Mouse (Mus musculus): ENCODE data around the gene Kdm5c. TPM values are rescaled to one million over a fixed set of nuclear protein-coding genes. Genes with fewer than 3 reads are reported as not detected.
"Not testable (repeated sequence)": the region's sequence is repeated elsewhere in the genome, so short reads cannot be mapped to it uniquely, and the experiment has no call there.

The Kdm5c gene
- total RNA-seq (2021) = 10 to 100 TPM; 29.7 to 55.0 TPM

DNA sequence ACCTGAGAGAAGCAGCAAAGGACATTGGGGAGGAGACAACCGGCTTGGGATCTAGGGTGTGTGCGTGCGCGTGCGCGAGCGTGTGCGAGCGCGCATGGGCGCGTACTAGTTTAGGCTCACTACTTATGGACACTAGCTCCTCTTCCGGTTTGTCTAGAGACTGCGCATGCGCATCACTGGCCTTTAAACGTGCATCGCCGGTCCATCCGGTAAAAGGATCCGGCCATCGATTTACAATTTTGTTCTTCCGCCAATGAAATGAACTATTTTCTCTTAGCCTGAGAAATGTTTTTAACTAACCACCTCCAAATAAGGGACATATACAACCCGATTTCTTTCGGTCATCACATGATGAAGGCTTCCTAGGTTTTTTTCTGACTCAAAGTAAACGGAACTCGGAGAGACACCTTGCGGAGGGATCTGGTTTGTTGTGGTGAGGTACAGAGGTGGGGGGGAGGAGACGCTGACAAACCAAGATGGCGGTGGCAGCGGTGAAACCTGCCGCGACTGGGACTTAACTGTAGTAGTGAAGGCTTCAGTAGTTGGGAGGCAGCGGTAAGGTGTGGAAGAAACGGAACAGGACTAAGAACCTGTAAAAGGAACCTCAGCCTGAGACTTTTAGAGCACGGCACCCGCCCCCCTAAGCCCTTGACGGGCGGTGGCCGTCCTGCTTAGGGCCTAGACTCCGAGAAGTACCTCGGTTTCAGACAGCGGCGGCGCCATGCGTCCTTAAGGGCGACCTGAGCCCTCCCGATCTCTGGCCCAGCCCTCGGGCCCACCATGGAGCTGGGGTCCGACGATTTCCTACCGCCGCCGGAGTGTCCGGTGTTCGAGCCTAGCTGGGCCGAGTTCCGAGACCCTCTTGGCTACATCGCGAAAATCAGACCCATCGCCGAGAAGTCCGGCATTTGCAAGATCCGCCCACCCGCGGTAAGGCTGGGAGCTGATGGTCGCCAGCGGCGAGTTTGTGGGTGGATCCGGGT lies at the start of gene Kdm5c:
Gene Kdm5c (plus strand): TSS at position 240 of the 983 bp plus-strand sequence.
- DNase-seq (ENCODE audit: low spot score) = peak; percentile 97
- intact Hi-C loops (cut with DNase I) = no loop called here

DNA sequence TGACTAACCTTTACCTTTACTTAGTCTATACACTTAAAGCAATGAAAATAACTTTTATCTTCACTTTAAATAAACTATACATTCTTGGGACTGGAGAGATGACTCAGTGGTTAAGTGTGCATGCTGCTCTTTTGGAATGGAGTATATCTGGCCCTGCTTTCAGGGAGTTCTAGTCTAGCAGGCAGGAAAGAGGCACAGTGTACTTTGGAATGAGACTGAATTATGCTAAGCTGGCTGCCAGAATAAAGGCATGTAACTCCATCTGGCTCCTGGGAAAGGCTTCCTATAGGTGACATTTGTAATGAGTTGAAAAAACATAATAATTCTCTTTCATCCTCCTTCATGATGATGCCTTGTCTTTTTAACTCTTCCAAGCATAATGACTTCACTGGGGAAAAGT lies 45.7 kb upstream of the Kdm5c start:
- no peak for DNase-seq (ENCODE audit: low spot score)
- intact Hi-C loops (cut with DNase I) = no loop called here

DNA sequence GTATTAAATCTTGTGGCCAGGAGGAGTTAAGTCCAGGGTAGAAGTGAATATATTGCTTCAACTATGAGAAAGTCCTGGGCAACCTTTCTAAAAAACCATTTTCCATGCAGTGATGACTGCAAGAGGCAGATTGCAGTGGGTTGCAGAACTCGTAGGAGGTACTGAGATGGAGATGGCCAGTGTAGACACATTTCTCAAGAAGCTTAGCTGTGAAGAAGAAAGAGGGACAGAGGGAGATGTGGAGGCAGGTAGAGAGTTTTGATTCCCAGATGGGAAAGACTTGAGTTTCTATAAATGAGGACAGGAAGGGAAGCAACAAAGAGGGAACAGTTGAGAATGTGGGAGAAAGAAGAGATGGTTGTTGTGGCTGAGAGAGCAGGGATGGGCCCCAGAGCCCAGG lies 41.6 kb upstream of the Kdm5c start:
- intact Hi-C loops (cut with DNase I) = no loop called here
- no peak for DNase-seq (ENCODE audit: low spot score)

DNA sequence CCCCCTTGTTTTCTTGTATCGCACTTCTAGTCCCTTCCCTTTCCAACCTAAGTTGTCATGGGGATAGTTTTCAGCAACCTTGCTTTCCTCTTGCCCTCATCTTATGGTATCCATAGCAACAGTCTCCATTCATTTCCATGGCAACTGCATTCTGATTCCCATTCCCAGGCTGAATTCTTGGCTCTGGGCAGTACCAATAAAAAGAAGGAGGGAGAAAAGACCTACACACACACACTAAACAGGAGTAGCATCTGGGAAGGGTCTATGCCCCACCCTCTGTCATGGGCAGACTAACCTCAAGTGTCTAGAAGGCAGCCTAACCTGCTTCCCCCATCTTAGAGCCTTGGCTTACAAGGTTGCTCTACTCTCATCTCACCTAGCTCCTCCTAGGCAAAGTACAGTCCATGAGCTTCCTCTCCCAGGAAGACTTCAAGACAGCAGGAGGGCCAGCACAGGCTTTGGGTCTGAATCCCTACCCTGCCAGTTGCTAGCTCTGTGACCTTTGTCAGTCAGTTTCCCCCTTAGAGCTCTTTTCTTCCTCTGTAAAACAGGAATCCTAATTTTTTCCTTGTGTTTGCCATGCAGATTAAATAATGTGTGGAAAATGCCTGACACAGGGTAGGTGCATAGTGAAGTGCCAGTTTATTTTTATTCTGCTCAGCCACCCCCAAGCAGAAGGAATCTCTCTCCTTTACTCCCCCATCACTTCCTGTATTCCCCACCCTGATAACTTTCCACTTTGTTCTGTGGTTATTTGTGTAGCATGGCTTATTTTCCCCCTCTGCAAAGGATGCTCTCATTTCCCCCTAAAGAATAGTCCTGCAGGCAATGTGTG lies 34.8 kb upstream of the Kdm5c start:
- intact Hi-C loops (cut with DNase I) = no loop called here
- no peak for DNase-seq (ENCODE audit: low spot score)

- DNase-seq (ENCODE audit: low spot score) = no peak
- intact Hi-C loops (cut with DNase I) = no loop called here
Measured at GRCm38 (mm10) chrX:152201737-152202421, 30.9 kb upstream of the Kdm5c start.

- intact Hi-C loops (cut with DNase I) = no loop called here
- DNase-seq (ENCODE audit: low spot score) = no peak
Measured at GRCm38 (mm10) chrX:152202422-152203103, 30.3 kb upstream of the Kdm5c start.

- intact Hi-C loops (cut with DNase I) = no loop called here
- DNase-seq (ENCODE audit: low spot score) = no peak
Measured at GRCm38 (mm10) chrX:152203247-152203646, 29.6 kb upstream of the Kdm5c start.

DNA sequence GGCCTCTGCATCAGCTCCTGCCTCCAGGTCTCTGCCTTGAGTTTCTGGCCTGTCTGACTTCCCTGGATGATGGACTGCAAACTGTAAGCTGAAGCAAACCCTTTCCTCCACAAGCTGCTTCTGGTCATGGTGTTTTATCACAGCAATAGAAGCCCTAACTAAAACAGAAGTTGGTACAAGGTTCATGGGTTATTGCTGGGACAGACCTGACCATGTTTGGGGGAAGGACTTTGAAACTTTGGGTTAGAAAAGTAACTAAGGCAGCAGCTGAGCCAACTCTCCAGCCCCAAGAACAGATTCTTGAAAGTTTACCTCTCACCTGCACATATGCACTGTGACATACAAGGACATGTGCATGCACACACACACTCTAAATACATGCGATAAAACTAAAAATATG lies 27.3 kb upstream of the Kdm5c start:
- intact Hi-C loops (cut with DNase I) = no loop called here
- DNase-seq (ENCODE audit: low spot score) = no peak

- intact Hi-C loops (cut with DNase I) = no loop called here
- no peak for DNase-seq (ENCODE audit: low spot score)
Measured at GRCm38 (mm10) chrX:152214703-152215102, 18.1 kb upstream of the Kdm5c start.

DNA sequence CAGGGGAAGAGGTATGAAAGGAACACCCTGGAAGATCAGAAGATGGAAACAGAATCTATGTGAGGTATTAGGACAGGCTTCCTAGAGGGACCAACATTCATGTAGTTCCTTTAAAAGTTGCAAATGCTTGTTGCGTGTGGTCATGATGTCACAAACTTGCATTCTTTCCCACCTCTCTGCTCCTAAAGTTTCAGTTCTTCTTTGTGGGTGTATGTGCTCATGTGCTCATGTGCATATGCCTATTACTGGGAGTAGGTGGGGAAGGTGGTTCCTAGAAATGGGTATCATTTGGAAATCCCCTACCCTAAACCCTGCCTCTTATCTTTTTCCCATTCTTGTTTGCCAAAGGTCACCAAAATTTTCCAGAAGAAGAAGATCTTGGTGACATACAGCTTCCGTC lies 14.3 kb upstream of the Kdm5c start:
- DNase-seq (ENCODE audit: low spot score) = no peak
- intact Hi-C loops (cut with DNase I) = no loop called here

DNA sequence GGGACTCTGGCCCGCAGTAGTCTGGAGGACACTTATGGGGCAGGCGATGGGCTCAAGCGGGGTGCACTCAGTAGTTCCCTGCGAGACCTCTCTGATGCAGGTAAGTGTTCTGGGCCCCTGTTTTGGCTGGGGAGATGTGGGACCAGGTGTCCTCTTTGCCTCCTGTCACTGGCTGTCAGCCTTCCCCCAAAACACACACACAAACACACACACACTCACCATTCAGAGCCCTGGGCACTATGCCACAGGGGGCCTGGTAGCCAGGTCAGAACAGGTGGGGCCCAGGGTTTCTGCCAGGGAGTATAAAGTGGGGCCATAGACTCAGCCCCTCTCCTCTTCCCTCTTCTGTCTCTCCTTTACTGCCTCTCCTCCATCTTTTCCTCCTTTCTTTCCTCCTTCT lies 11.1 kb upstream of the Kdm5c start:
- no peak for DNase-seq (ENCODE audit: low spot score)
- intact Hi-C loops (cut with DNase I) = no loop called here

GRCm38 (mm10) chrX:152222226-152222625 lies 10.6 kb upstream of the Kdm5c start:
- intact Hi-C loops (cut with DNase I) = no loop called here

GRCm38 (mm10) chrX:152223313-152223712 lies 9.5 kb upstream of the Kdm5c start:
- intact Hi-C loops (cut with DNase I) = no loop called here
- DNase-seq (ENCODE audit: low spot score) = no peak

More at GRCm38 (mm10) chrX:152222226-152222625, 10.6 kb upstream of the Kdm5c start:
- no peak for DNase-seq (ENCODE audit: low spot score)

DNA sequence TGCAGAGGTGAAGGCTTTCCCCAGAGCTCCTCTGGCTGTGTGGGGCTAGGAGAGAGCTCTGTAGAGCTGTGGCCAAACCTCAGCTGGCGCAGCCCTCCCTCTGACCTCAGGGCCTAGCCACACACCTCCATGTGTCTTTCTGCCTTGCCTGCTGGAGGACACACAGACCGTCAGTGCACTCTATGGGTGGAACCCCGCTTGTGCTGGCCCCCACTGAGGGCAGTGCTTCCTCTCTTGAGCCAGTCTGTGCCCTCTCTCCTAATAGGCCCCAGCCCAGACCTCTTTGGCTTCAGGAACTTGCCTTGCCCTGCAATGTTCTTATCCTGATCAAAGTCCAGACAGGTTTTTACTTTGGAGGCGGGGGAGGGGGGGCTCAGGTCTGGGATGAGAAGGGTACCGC lies 8.5 kb upstream of the Kdm5c start:
- intact Hi-C loops (cut with DNase I) = no loop called here
- DNase-seq (ENCODE audit: low spot score) = no peak

DNA sequence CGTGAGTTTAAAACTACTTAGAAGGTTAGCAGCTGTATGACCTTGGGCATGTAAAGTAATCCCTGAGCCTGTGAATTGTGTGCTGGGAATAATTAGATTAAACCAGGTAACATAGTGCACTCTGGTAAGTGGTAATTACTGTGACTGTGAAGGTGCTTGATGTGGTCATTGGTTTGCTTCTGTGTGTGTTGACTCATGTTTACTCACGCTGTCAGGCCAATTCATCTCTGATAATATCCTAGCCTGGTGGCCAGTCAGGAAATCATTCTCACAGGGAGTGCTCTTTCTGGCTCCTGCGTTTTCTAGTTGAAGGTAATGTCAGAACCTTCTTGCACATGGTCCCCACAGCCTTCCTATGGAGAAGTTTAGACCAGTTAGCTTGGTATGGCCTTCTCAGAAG lies 1.3 kb downstream of the Kdm5c start:
- intact Hi-C loops (cut with DNase I) = no loop called here
- DNase-seq (ENCODE audit: low spot score) = no peak

DNA sequence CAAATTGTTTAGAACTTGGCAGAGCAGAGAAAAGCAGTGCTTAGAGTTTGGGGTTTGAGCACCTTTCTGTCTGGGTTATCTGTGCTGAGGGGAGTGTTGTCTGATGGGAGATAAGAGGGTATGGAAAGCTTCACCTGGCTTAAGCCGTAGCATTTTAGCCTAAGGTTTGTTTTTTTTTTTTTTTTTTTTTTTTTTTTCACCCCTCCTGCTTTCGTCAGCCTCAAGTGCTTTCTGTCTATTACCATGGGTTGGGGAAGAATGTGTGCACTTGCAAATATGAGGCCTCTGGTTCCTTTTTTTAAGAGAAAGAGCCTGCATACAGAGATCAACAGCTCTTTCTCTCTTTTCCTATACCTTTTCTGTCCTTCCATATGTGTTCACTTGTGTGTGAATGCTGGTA lies 2.9 kb downstream of the Kdm5c start:
- intact Hi-C loops (cut with DNase I) = loop anchor here (5.0 kb wide), 1 partner anchor 107 kb away; the partner anchor contains the start of gene Tspyl2
- no peak for DNase-seq (ENCODE audit: low spot score)

GRCm38 (mm10) chrX:152243140-152243539 lies 10.3 kb downstream of the Kdm5c start:
- DNase-seq (ENCODE audit: low spot score) = not testable (repeated sequence)
- intact Hi-C loops (cut with DNase I) = loop anchor here (5.0 kb wide), 1 partner anchor 109 kb away; no protein-coding TSS in a partner anchor

DNA sequence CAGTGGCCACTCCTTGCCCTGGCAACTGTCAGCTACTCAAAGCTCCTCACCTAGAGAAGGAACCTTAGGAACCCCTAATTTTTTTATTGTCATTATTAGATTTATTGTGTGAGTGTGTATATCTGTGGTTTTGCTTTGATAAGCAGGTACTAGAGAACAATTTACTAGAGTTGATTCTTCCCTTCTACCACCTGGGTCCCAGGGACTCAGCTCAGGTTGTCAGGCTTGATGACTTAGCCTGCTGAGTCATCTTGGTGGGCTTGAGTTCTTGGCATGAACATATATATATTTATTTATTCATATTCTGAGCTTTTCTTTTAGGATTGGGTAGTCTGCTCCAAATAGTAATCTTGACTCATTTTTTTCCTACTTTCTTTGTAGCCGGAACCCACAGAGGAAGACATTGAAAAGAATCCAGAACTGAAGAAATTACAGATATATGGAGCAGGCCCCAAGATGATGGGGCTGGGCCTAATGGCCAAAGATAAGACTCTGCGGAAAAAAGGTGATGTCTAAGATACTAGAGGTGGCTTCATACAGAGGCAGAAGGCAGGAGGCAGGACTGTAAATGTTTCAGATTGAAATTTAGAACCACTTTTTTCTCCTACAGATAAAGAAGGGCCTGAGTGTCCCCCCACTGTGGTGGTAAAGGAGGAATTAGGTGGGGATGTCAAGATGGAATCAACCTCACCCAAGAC lies 11.8 kb downstream of the Kdm5c start:
- intact Hi-C loops (cut with DNase I) = loop anchor here (5.0 kb wide), 1 partner anchor 108 kb away; no protein-coding TSS in a partner anchor
- DNase-seq (ENCODE audit: low spot score) = no peak

- intact Hi-C loops (cut with DNase I) = no loop called here
- no peak for DNase-seq (ENCODE audit: low spot score)
Measured at GRCm38 (mm10) chrX:152271189-152271588, 38.4 kb downstream of the Kdm5c start.

Data from heart, postnatal 25 days (tissue).